Mouse (Mus musculus) neural tube, embryonic 12.5 days (tissue): Measurements from ENCODE around the gene Eftud2. TPM values are rescaled to one million over a fixed set of nuclear protein-coding genes. Genes with fewer than 3 reads are reported as not detected.

Experiments used
- ATAC-seq: fragments of 200-750 bp; cut with Nextera tagmentation; 2 replicates; pipeline ENCODE4 v1.8.0; 2017; ENCODE audit warnings: low read depth, mild to moderate bottlenecking, moderate TSS enrichment, moderate library complexity; ENCODE audit not compliant: low FRiP score
- H3K27ac ChIP-seq: fragments of 300-500 bp; sonication (generic); 2 replicates; pipeline ENCODE4 v1.5.1; 2016
- H3K27me3 ChIP-seq: fragments of 300-500 bp; sonication (generic); replicated peaks from 2 replicates; pipeline ENCODE4 v1.6.1; 2016; ENCODE audit warnings: mild to moderate bottlenecking
- H3K36me3 ChIP-seq: fragments of 300-500 bp; sonication (generic); 2 replicates; pipeline ENCODE4 v1.6.1; 2016; ENCODE audit warnings: mild to moderate bottlenecking
- H3K4me1 ChIP-seq: fragments of 300-500 bp; sonication (generic); 2 replicates; pipeline ENCODE4 v1.6.1; 2016
- H3K4me2 ChIP-seq: fragments of 300-500 bp; sonication (generic); replicated peaks from 2 replicates; pipeline ENCODE4 v1.6.1; 2016; ENCODE audit warnings: mild to moderate bottlenecking
- H3K4me3 ChIP-seq: fragments of 300-500 bp; sonication (generic); 2 replicates; pipeline ENCODE4 v1.5.1; 2016
- H3K9ac ChIP-seq: fragments of 300-500 bp; sonication (generic); 2 replicates; pipeline ENCODE4 v1.6.1; 2016; ENCODE audit warnings: mild to moderate bottlenecking
- H3K9me3 ChIP-seq: fragments of 300-500 bp; sonication (generic); 2 replicates; pipeline ENCODE4 v1.6.1; 2016; ENCODE audit warnings: mild to moderate bottlenecking
- WGBS: fragments of 180-500 bp; shearing (Covaris S2); methylation state at CpG from one replicate; pipeline ENCODE4 v1.1.7; 2016; 5-methylcytosine and 5-hydroxymethylcytosine counted together
- polyA plus RNA-seq: library from polyadenylated mRNA; unstranded; fragments of >200 nt; fragmentation: Nextera tagmentation; extraction: Ambion mirVana; gene quantifications from 2 replicates; pipeline ENCODE4 v1.2.1, GENCODE M21; 2016

Gene Eftud2
- polyA plus RNA-seq, 1 experiment from 2014 or later = 204 TPM

DNA sequence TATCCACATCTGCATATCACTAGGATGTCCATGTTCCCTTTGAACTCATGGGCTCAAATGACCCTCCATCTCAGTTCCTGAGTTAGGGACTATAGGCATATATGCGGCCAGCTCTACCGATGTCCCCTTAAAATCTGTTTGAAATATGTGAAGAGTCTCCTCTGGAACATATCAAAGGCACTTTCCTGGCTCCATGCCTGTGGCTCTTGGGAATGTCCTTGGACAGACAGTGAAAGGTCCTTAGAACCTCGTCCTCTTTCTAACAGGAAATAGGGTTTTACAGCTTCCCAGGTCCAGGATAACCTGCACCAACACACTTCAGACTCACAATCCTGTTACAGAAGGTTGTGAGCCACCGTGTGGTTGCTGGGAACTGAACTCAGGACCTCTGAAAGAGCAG lies 50.5 kb downstream of the Eftud2 start:
- Histone ChIP-seq H3K27me3 (no peaks in the 10 kb centered on the region), H3K4me2 (no peak overlapping the region), H3K9ac (no peak overlapping the region), H3K4me3 (no peak overlapping the region), H3K36me3 (no peaks in the 10 kb centered on the region), H3K9me3 (no peaks in the 10 kb centered on the region), H3K4me1 (no peaks in the 10 kb centered on the region), H3K27ac (no peak overlapping the region)
- WGBS = 84% methylated on average over 4 of the region's 4 CpGs
- ATAC-seq = no peak

DNA sequence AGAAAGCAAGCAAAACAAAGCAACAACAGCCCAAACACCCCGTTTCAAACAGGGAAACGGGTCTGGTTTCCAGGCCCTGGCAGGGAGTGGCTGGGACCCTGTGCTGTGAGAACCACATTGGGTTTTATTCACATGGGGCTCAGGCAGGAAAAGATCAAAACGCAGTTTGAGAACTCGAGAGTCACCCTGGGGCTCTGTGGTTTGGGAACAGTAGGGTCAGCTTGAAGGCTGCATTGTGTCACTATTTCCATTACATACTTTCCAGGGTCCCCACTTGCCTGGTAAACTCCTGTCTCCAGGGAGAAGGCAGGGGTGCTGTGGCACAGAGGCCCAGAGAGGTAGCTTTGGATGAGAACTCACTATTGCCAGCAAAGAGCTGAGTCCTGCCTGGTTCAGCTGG lies 53.7 kb downstream of the Eftud2 start:
- ATAC-seq = no peak
- Histone ChIP-seq H3K4me3 (no peak overlapping the region), H3K9me3 (no peaks in the 10 kb centered on the region), H3K27ac (no peak overlapping the region), H3K4me2 (no peak overlapping the region), H3K36me3 (no peaks in the 10 kb centered on the region), H3K4me1 (no peaks in the 10 kb centered on the region), H3K9ac (no peak overlapping the region), H3K27me3 (no peaks in the 10 kb centered on the region; the same call in 1 of the 2 replicates)
- 47% methylated on average over 4 of the region's 4 CpGs for WGBS

DNA sequence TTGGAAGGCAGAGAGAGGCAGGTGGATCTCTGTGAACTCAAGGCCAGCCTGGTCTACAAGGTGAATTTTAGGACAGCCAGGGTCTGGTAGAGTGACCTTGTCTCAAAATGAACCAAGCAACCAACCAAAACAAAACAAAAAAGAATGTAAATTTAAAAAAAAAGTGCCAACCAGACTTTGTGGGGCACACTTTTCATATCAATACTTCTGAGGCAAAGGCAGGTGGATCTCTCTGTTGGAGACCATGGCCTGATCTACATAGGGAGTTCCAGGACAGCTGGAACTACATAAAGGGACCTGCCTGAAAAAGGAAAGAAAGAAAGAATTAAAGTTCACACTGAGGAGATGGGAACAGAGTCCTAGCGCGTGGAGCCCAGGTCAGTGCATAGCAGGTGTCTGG lies 54.3 kb downstream of the Eftud2 start:
- Histone ChIP-seq H3K9ac (no peak overlapping the region), H3K9me3 (no peaks in the 10 kb centered on the region), H3K4me1 (no peaks in the 10 kb centered on the region), H3K4me3 (no peak overlapping the region), H3K4me2 (no peak overlapping the region), H3K36me3 (no peaks in the 10 kb centered on the region), H3K27me3 (no peaks in the 10 kb centered on the region; the same call in 1 of the 2 replicates), H3K27ac (no peak overlapping the region)
- 71% methylated on average over 2 of the region's 2 CpGs for WGBS
- ATAC-seq = no peak

DNA sequence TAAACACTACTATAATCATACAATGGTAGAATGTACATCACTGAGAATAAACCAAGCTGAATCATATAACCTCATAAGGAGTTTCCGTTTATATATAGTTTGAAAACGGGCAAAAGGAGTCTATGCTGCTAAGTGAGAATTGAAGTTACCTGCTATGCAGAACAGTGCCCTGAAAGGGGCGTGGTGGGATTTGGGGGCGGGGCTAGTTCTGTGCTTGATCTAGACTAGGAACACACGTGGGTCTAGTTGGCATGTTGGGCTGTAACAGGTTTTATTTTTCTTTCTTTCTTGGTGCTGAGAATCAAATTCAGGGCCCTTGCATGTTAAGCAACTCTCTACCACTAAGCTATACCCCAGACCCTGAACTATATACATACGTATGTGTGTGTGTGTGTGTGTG lies 59.6 kb downstream of the Eftud2 start:
- Histone ChIP-seq H3K27me3 (peaks cover 4% of the 10 kb centered on the region; the same call in 1 of the 2 replicates), H3K9me3 (no peaks in the 10 kb centered on the region), H3K36me3 (no peaks in the 10 kb centered on the region), H3K4me2 (no peak overlapping the region), H3K9ac (no peak overlapping the region), H3K4me3 (no peak overlapping the region), H3K4me1 (peaks cover 14% of the 10 kb centered on the region), H3K27ac (no peak overlapping the region)
- no peak for ATAC-seq
- WGBS = 61% methylated on average over 6 of the region's 6 CpGs

DNA sequence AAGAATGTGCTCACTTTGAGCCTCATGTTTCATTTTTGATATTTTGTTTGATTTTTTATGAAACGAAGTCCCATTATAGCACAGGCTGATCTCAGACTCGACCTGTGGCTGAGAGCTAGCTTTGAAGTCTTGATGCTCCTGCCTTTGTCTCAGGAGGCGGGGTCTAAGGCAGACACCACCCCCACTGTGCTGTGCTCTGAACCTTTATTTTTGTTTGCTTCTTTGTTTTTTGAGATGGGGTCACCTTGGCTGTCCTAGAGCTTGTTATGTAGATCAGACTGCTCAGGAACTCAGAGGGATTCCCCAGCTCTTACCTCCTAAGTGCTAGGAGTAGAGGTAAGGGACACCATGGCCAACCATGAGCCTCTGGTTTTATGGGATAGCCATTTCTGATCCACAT lies 60.4 kb downstream of the Eftud2 start:
- H3K27ac ChIP-seq = no peak overlapping the region
- H3K4me1 ChIP-seq = peaks cover 20% of the 10 kb centered on the region
- H3K4me2 ChIP-seq = no peak overlapping the region
- ATAC-seq = no peak
- H3K4me3 ChIP-seq = no peak overlapping the region
- H3K36me3 ChIP-seq = no peaks in the 10 kb centered on the region
- no peaks in the 10 kb centered on the region for H3K9me3 ChIP-seq
- WGBS = 8% methylated on average over 3 of the region's 3 CpGs
- H3K9ac ChIP-seq = no peak overlapping the region
- peaks cover 4% of the 10 kb centered on the region; the same call in 1 of the 2 replicates for H3K27me3 ChIP-seq

DNA sequence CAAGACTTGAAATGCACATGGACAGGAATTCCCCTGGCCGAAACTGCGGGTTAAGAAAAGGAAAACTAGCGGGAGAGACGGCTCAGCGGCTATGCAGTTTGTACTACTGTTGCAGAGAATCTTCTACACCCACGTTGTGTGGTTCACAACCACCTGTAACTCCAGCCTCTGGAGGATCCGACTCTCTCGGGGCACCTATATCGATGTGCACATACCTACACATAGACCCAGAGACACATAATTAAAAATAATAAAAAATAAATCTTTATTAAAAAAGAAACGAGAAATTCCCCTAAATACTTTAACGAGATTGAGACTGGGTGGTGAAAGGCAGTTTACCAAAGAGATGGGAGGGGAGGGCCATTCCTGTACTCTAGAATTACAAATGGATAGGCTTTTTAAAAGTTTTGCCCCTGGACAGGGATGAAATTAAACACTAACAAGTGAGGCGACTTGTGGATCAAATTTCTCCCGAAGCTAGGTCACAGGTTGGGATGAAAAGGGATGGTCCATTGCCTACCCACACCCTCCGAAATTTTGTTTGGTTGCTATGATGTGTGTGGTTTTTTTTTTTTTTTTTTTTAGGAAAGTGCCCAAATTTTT lies 60.9 kb downstream of the Eftud2 start:
- 0 out of 2 replicates have a peak, but pooled peaks have one; percentile 36 for ATAC-seq
- H3K4me2 ChIP-seq = peak overlapping the region; percentile 90
- peaks cover 20% of the 10 kb centered on the region for H3K4me1 ChIP-seq
- H3K9ac ChIP-seq = 0 out of 2 replicates have a peak overlapping the region, but pooled peaks have one; percentile 98
- H3K36me3 ChIP-seq = no peaks in the 10 kb centered on the region
- WGBS = 5% methylated on average over 14 of the region's 14 CpGs
- H3K27me3 ChIP-seq = peaks cover 4% of the 10 kb centered on the region; the same call in 1 of the 2 replicates
- peak overlapping the region; percentile 95 for H3K4me3 ChIP-seq
- H3K9me3 ChIP-seq = no peaks in the 10 kb centered on the region
- no peak overlapping the region for H3K27ac ChIP-seq

DNA sequence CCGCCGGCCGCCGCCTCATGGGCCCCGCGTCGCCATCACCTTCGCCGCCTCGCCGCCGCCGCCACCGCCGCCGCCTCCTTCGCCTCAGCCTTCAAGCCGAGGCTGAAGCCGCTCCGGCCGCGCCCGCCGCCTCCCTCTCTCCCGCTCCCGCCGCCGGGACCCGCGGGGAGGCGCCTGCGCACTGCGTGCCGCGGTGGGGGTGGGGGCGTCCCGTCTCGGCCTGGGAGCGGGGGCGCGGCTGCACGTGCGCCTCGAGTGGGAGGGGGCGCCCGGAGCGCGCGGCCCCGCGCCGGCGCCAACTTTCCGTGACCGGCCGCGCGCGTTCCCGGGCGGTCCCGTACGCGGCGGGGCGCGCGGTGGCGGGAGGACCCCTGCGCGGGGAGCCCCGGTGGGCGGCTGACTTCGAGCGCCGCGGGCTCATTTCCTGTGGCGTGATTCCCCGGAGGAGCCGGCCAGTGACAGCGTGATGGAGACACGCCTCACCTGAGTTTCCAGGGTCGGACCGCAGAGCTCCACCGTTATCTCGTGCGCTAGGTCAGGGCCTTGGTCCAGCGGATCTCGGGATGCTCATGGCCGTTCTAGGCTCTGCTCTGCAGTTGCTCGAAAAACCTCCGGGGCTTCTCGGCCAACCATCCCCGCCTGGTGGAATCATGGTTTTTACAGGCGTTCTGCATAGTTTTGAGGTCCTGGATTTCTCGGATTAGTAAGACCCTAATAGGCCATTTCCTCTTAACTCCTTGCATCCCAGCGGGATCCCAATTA lies 61.6 kb downstream of the Eftud2 start, which contains the start of gene Gjc1:
Gjc1 (minus strand) TSS at position 680 of the 762 bp plus-strand sequence.
- Histone ChIP-seq H3K9ac (peak within 1 kb of the TSS; percentile 98), H3K4me3 (peak within 1 kb of the TSS; percentile 95), H3K36me3 (no peaks in the 10 kb centered on the region), H3K4me2 (peak within 1 kb of the TSS; percentile 90), H3K4me1 (peaks cover 20% of the 10 kb centered on the region), H3K27ac (peak within 1 kb of the TSS; percentile 87), H3K9me3 (no peaks in the 10 kb centered on the region), H3K27me3 (peaks cover 4% of the 10 kb centered on the region; the same call in 1 of the 2 replicates)
- ATAC-seq = peak; percentile 81
- WGBS = under 1% methylated on average over 67 of the region's 97 CpGs

DNA sequence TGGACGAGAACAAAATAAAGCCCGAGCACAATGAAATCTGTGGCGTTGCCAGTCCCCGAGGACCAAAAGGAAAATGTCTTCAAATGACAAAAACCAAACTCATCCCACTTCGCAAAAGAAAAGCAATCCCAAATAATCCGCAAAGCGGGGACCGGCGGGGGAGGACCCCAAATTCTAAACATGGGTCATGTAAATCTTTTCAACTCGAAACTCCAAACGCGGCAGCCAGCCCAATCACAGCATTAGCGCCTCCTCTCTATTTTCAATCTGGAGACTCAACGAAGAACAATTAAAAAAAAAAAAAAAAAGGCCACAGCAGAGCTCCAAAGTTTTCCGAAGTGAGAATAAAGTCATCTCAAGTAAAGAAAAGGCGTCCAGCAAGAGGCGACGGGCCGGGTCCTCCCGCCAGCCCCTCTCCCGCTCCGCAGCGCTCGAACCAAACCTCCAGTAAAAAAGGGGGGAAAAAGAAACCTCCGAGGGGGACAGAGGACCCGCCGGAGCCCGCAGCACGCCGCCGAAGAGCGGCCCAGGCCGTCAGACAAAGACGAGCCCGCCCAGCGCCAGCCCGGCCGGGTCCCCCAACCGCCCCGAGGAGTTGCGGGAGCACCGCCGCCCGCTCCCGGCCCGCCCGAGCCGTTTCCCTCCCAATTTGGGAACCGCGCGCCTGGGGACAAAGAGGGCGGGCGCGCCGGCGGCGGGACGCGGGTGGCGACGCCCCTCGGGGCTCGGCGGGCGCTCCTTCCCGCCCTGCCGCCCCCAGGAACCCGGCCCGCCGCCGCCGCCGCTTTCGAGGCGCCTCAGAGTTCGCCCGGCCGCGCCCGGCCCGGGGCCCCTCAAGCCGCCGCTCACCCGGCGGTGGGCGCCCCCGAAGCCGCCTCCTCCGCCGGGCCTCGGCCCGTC lies 62.4 kb downstream of the Eftud2 start:
- Histone ChIP-seq H3K9me3 (no peaks in the 10 kb centered on the region), H3K27me3 (peaks cover 4% of the 10 kb centered on the region; the same call in 1 of the 2 replicates), H3K27ac (peak overlapping the region; percentile 87), H3K4me2 (peak overlapping the region; percentile 90), H3K36me3 (no peaks in the 10 kb centered on the region), H3K4me1 (peaks cover 20% of the 10 kb centered on the region), H3K4me3 (peak overlapping the region; percentile 95), H3K9ac (peak overlapping the region; percentile 98)
- under 1% methylated on average over 92 of the region's 92 CpGs for WGBS
- peak; percentile 74 for ATAC-seq

DNA sequence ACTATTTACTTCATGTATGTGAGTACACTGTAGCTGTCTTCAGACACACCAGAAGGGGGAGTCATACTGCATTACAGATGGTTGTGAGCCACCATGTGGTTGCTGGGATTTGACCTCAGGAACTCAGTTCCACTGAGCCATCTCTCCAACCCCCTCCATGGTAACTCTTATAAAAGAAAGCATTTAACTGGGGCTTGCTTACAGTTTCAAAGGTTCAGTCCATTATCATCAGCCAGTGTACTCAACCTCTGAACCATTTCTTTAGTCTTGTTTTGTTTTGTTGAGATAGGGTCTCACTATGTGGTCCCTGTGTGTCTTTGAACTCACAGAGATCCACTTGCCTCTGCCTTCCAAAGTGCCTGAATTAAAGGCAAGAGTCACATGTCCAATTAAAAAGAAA lies 65.9 kb downstream of the Eftud2 start:
- no peak overlapping the region for H3K4me2 ChIP-seq

DNA sequence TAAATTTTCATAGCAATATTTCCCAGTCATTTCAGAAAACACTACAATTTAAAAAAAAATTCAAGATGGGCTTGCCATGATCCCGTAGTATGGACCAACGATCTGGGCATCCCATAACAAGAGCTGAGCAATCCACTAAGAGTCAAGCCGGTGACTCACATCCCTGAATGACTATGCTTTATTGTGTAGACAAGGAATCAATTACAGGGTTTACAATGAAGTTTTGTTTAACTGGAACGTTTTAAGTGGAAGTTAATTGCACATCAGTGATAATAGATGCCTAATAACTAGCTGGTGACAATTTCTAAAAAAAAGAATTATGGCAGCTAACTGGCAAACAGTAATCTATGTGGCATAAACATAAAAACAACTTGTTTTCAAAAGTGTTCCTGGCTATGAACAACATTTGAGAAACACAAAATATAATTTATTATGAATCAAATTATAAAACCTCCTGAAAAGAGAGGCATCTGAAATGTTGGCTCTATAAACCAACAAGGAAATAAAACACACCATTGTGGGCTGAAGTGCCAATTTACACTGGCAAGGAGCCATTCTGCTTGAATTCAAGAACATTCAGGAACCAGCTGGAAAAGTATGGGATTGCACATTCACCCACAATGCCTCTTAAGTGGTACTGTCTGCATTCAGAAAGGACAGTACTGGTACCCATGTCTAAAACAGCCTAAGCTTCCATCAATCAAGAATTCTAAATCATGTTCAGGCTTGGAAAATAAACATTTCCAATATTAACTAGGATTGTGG lies 69.9 kb downstream of the Eftud2 start:
- ATAC-seq = no peak
- Histone ChIP-seq H3K4me1 (peaks cover 2% of the 10 kb centered on the region; the same call in 1 of the 2 replicates), H3K9ac (no peak overlapping the region), H3K4me2 (no peak overlapping the region), H3K27me3 (no peaks in the 10 kb centered on the region), H3K9me3 (no peaks in the 10 kb centered on the region), H3K4me3 (no peak overlapping the region), H3K27ac (no peak overlapping the region), H3K36me3 (peaks cover 7% of the 10 kb centered on the region; the same call in 1 of the 2 replicates)
- WGBS = 36% methylated on average over 4 of the region's 4 CpGs

More for the DNA sequence above, 65.9 kb downstream of the Eftud2 start:
- Histone ChIP-seq H3K36me3 (peaks cover 7% of the 10 kb centered on the region; the same call in 1 of the 2 replicates), H3K4me3 (no peak overlapping the region), H3K27ac (no peak overlapping the region), H3K9ac (no peak overlapping the region), H3K4me1 (peaks cover 20% of the 10 kb centered on the region), H3K9me3 (no peaks in the 10 kb centered on the region), H3K27me3 (no peaks in the 10 kb centered on the region)
- ATAC-seq = no peak

DNA sequence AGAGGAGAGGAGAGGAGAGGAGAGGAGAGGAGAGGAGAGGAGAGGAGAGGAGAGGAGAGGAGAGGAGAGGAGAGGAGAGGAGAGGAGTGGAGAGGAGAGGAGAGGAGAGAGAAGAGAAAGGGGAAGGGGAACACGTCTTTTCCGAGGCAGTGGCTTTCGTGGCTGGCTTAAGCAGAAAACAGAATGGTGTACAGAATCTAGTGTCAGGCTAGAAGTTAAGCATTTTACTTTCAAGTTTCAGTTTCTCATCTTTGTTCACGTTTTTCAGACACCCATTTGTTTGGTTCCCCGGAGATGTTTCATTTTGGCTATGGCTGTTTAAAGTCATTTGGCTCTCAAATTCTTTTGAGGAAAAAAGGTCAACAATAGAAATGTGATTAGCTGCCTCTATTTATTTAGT lies 72.5 kb downstream of the Eftud2 start:
- WGBS = 79% methylated on average over 5 of the region's 5 CpGs

More for the DNA sequence above, 72.5 kb downstream of the Eftud2 start:
- H3K9ac ChIP-seq = no peak overlapping the region
- H3K4me2 ChIP-seq = no peak overlapping the region
- no peaks in the 10 kb centered on the region for H3K27me3 ChIP-seq
- H3K36me3 ChIP-seq = peaks cover 14% of the 10 kb centered on the region
- no peaks in the 10 kb centered on the region for H3K4me1 ChIP-seq
- no peak overlapping the region for H3K27ac ChIP-seq
- H3K4me3 ChIP-seq = no peak overlapping the region
- H3K9me3 ChIP-seq = no peaks in the 10 kb centered on the region
- ATAC-seq = no peak
